10 mouse cellular contexts compared by ENCODE assay signal in the genomic region with DNA sequence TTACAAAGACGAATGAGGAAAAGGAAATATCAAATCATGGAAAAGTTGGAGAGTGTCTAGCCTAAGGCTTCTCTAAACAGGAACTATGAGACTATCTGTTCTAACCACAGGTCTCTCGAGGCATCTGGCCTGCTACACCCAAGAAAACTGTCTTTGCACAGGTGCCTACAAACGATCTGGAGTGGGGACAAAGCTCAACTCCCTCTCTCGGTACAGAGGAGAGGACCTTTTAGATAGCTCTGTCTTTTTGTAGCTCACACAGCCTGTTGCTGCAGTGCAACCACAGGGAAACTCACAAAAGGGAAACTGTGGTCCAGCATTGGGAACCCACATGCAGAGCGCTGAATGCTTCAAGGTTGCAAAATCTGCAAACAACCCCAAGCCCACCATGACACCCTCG.
DNase-seq lines count a peak whose midpoint lies in the region; ATAC-seq lines count a peak whose summit lies in the region.
"Had no signal": no experiment of that assay in that cellular context is flagged by ENCODE, and none has a peak within 500 bp of the region (broad histone marks: within the 10 kb centered on the region; RNA-seq: fewer than 3 reads in every experiment).

No protein-coding gene starts in this region.

- H3K27me3 ChIP-seq in forebrain, embryonic 16.5 days (replicated peaks; ENCODE audit: control insufficient read depth, insufficient read depth, low read length), result no peaks in the 10 kb centered on the region
- H3K27me3 ChIP-seq: forebrain, embryonic 15.5 days had no signal

- ATAC-seq in granulocyte monocyte progenitor cell, adult 5-6 weeks (replicated peaks; ENCODE audit: poor library complexity, severe bottlenecking), result peak; percentile 79
- ATAC-seq in forebrain, embryonic 16.5 days, result no peak
- ATAC-seq: forebrain, embryonic 15.5 days had no signal

- no peaks in the 10 kb centered on the region for H3K36me3 ChIP-seq in forebrain, embryonic 16.5 days (ENCODE audit: control insufficient read depth, insufficient read depth)
- H3K36me3 ChIP-seq: forebrain, embryonic 15.5 days had no signal

- no peak overlapping the region for H3K27ac ChIP-seq in forebrain, embryonic 16.5 days (ENCODE audit: low read length)
- H3K27ac ChIP-seq: forebrain, embryonic 15.5 days; liver, embryonic 14.5 days had no signal

- peak; percentile 25 to 37 for DNase-seq in lung, postnatal 4 days
- no peak for DNase-seq in lung, postnatal 10 days
- DNase-seq in monocyte, adult 2 months (ENCODE audit: low read depth in 1 of 2, low spot score in 2 of 2), result peak; percentile 38 to 51
- no peak for DNase-seq in adrenal gland, postnatal 36 days
- no peak for DNase-seq in ovary, postnatal 10 days (ENCODE audit: low spot score)
- DNase-seq: gastrocnemius, postnatal 36 days had no signal

- no peak overlapping the region for H3K4me3 ChIP-seq in forebrain, embryonic 16.5 days (replicated peaks; ENCODE audit: low read length)
- H3K4me3 ChIP-seq: forebrain, embryonic 15.5 days had no signal

- peaks cover 5% of the 10 kb centered on the region for H3K4me1 ChIP-seq in forebrain, embryonic 16.5 days (replicated peaks; ENCODE audit: control insufficient read depth, insufficient read depth, low read length)
- H3K4me1 ChIP-seq: forebrain, embryonic 15.5 days had no signal

- H3K9me3 ChIP-seq in forebrain, embryonic 16.5 days (ENCODE audit: control insufficient read depth, low read length), result no peaks in the 10 kb centered on the region
- H3K9me3 ChIP-seq: forebrain, embryonic 15.5 days had no signal

- 88% methylated on average over 6 of the region's 6 CpGs for WGBS in forebrain, embryonic 16.5 days

- no peak overlapping the region for H3K9ac ChIP-seq in forebrain, embryonic 16.5 days (replicated peaks; ENCODE audit: low read depth, low read length)
- H3K9ac ChIP-seq: forebrain, embryonic 15.5 days; liver, embryonic 14.5 days had no signal

- H3K4me2 ChIP-seq in forebrain, embryonic 16.5 days (ENCODE audit: low read length), result no peak overlapping the region
- H3K4me2 ChIP-seq: forebrain, embryonic 15.5 days had no signal

Comparison
In these comparisons a context has a peak if more than half of its experiments do, and no peak if none do; other contexts are left out.
1. DNase-seq: peak in lung, postnatal 4 days (2 of 2) and monocyte, adult 2 months (2 of 2); none in lung, postnatal 10 days (single experiment), adrenal gland, postnatal 36 days (0 of 2) and ovary, postnatal 10 days (single experiment).